Mouse (Mus musculus): ENCODE measurements at regions not wholly inside any gene's neighbourhood (a gene's known extent, or its start where the extent isn't known, plus 50 kb on each side); places are given as distances from the start of the nearest gene placed in this dataset.
"Not testable (repeated sequence)": the region's sequence is repeated elsewhere in the genome, so short reads cannot be mapped to it uniquely, and the experiment has no call there.

DNA sequence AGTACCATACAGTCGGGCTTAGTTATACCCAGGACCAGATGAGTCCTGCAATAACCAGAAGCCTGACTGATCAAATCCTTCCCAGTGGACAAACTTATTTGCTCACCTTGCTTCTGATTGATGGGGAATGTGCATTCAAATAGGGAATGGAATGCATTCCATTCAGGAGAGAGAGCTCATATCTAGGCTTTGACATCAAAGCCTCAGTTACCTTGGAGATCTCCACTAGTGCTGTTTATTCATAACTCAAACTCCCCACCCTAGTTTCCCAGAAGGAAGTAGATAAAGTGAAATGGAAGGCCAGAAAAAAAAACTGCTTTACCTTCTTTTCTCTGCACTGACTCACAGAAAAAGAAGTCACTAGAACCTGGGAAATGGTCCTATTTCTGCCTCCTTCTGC lies 608.9 kb upstream of the Ndn start:
- 30% methylated on average over 1 of the region's 1 CpGs for WGBS
- Histone ChIP-seq H3K4me1 (ENCODE audit: control insufficient read depth, insufficient read depth, low read length) (no peaks in the 10 kb centered on the region), H3K36me3 (ENCODE audit: control insufficient read depth, insufficient read depth, low read length) (no peaks in the 10 kb centered on the region), H3K27me3 (ENCODE audit: control insufficient read depth, insufficient read depth, low read length) (no peaks in the 10 kb centered on the region), H3K9ac (ENCODE audit: low read depth, low read length) (no peak overlapping the region), H3K27ac (replicated peaks; ENCODE audit: insufficient read depth, low read depth, low read length) (no peak overlapping the region), H3K4me3 (ENCODE audit: insufficient read depth, low read depth, low read length) (no peak overlapping the region), H3K79me2 (ENCODE audit: control insufficient read depth, insufficient read depth, low read length) (no peaks in the 10 kb centered on the region)
- TF ChIP-seq POLR2A (IDR thresholded peaks at IDR 0.05; ENCODE audit: extremely low read depth, insufficient read depth, low read length): no peak
- no peak for TF ChIP-seq CTCF (IDR thresholded peaks at IDR 0.05; ENCODE audit: low read depth, low read length)
- no peak for DNase-seq (ENCODE audit: extremely low read depth, low read depth, low spot score)

DNA sequence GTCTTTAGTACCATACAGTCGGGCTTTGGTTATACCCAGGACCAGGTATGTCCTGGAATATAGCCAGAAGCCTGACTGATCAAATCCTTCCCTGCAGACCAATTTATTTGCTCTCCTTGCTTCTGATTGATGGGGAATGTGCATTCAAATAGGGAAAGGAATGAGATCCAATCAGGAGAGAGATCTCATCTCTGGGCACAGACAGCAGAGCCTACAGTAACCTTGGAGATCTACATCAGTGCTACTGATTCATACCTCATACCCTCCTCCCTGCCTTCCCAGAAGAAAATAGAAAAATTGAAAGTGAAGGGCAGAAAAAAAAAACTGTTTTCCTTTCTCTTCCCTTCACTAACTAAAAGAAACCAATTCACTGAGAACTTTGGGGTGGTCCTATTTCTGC lies 607.0 kb upstream of the Ndn start:
- not testable (repeated sequence) for DNase-seq (ENCODE audit: extremely low read depth, low read depth, low spot score); H3K79me2 ChIP-seq (ENCODE audit: control insufficient read depth, insufficient read depth, low read length); H3K27ac ChIP-seq (replicated peaks; ENCODE audit: insufficient read depth, low read depth, low read length); H3K4me1 ChIP-seq (ENCODE audit: control insufficient read depth, insufficient read depth, low read length); H3K27me3 ChIP-seq (ENCODE audit: control insufficient read depth, insufficient read depth, low read length); H3K4me3 ChIP-seq (ENCODE audit: insufficient read depth, low read depth, low read length); H3K36me3 ChIP-seq (ENCODE audit: control insufficient read depth, insufficient read depth, low read length); H3K9ac ChIP-seq (ENCODE audit: low read depth, low read length)
- WGBS: no CpG with 5 or more reads among the region's 1 CpGs

DNA sequence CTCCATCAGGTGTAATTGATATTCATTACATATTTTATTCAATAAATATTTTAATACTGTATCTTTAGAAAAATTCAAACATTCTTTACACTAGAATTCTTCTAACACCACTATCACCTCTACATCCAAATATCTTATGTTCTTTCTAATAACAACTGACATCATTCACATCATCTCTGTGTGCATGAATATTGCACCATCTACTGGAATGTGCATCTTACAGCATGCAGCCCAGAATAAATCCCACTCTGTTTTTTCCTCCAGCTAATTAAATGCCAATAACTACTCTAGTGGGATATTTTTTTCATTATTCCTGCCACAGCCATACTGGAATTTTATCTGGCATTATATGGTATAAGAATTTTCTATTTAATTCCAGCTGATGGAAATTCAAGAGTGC lies 576.5 kb upstream of the Ndn start:
- H3K36me3 ChIP-seq (ENCODE audit: control insufficient read depth, insufficient read depth, low read length): no peaks in the 10 kb centered on the region
- H3K27me3 ChIP-seq (ENCODE audit: control insufficient read depth, insufficient read depth, low read length): no peaks in the 10 kb centered on the region
- no peak overlapping the region for H3K9ac ChIP-seq (ENCODE audit: low read depth, low read length)
- H3K27ac ChIP-seq (replicated peaks; ENCODE audit: insufficient read depth, low read depth, low read length): no peak overlapping the region
- DNase-seq (ENCODE audit: extremely low read depth, low read depth, low spot score): peak; percentile 17
- no peak overlapping the region for H3K4me3 ChIP-seq (ENCODE audit: insufficient read depth, low read depth, low read length)
- H3K4me1 ChIP-seq (ENCODE audit: control insufficient read depth, insufficient read depth, low read length): no peaks in the 10 kb centered on the region
- TF ChIP-seq CTCF (IDR thresholded peaks at IDR 0.05; ENCODE audit: low read depth, low read length) (no peak), POLR2A (IDR thresholded peaks at IDR 0.05; ENCODE audit: extremely low read depth, insufficient read depth, low read length) (no peak)
- H3K79me2 ChIP-seq (ENCODE audit: control insufficient read depth, insufficient read depth, low read length): no peaks in the 10 kb centered on the region

DNA sequence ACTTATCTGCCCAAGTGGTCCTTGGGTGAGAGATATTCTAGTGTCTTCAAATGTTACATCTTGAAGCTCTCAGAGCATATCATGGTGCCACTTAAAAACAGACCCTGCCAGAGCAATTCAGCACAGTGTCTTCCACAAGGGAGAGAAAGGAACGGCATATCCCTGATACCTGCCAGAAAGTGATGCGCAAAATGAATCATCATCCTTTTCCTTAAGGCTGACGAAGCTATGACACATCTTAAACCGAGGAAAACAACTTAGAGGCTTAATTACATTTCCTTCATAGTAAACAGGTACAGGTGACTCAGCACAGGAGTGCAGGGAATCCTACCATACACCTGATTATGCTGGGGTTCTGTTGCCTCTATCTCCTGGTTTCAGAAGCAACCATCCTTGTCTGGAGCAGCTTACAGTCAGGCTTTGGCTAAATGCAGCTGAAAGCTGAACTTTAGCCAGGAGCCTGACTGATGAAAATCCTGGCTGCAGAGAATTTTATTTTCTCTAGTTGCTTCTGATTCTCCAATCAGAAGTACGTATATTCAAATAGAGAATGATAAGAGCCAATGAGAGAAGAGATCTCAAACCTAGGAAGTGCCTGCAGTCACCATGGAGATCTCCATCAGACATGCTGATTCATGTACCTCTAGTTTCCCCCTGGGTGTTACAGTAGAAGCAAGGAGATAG lies 556.1 kb upstream of the Ndn start:
- no peaks in the 10 kb centered on the region for H3K79me2 ChIP-seq (ENCODE audit: control insufficient read depth, insufficient read depth, low read length)
- no peak overlapping the region for H3K9ac ChIP-seq (ENCODE audit: low read depth, low read length)
- no peak for DNase-seq (ENCODE audit: extremely low read depth, low read depth, low spot score)
- H3K4me3 ChIP-seq (ENCODE audit: insufficient read depth, low read depth, low read length): no peak overlapping the region
- no peaks in the 10 kb centered on the region for H3K36me3 ChIP-seq (ENCODE audit: control insufficient read depth, insufficient read depth, low read length)
- no peaks in the 10 kb centered on the region for H3K4me1 ChIP-seq (ENCODE audit: control insufficient read depth, insufficient read depth, low read length)
- no peak overlapping the region for H3K27ac ChIP-seq (replicated peaks; ENCODE audit: insufficient read depth, low read depth, low read length)
- no peaks in the 10 kb centered on the region for H3K27me3 ChIP-seq (ENCODE audit: control insufficient read depth, insufficient read depth, low read length)
- 74% methylated on average over 5 of the region's 5 CpGs for WGBS
- no peak for TF ChIP-seq POLR2A (IDR thresholded peaks at IDR 0.05; ENCODE audit: extremely low read depth, insufficient read depth, low read length)
- no peak for TF ChIP-seq CTCF (IDR thresholded peaks at IDR 0.05; ENCODE audit: low read depth, low read length)

DNA sequence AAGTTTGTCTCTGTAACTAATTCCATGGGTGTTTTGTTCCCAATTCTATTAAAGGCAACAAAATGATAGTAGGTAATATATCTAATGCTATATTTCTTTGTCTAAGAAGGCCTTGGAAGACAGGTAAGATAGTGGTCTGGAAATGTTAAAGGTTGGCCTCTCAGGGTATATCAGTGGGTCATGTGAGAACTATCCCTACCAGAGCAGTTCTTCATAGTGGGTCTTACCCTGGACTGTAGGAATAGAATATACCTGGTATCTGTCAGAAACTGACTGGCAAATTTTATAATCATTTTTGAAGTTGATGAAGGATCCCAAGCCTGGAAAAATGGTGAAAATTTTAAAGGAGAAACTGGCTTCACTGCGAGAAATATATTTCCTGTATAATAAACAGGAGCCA lies 509.5 kb upstream of the Ndn start:
- 57% methylated on average over 1 of the region's 1 CpGs for WGBS
- no peak overlapping the region for H3K9ac ChIP-seq (ENCODE audit: low read depth, low read length)
- H3K27ac ChIP-seq (replicated peaks; ENCODE audit: insufficient read depth, low read depth, low read length): no peak overlapping the region
- no peaks in the 10 kb centered on the region for H3K36me3 ChIP-seq (ENCODE audit: control insufficient read depth, insufficient read depth, low read length)
- H3K4me3 ChIP-seq (ENCODE audit: insufficient read depth, low read depth, low read length): no peak overlapping the region
- no peak for DNase-seq (ENCODE audit: extremely low read depth, low read depth, low spot score)
- H3K79me2 ChIP-seq (ENCODE audit: control insufficient read depth, insufficient read depth, low read length): no peaks in the 10 kb centered on the region
- no peaks in the 10 kb centered on the region for H3K27me3 ChIP-seq (ENCODE audit: control insufficient read depth, insufficient read depth, low read length)
- no peaks in the 10 kb centered on the region for H3K4me1 ChIP-seq (ENCODE audit: control insufficient read depth, insufficient read depth, low read length)
- TF ChIP-seq POLR2A (IDR thresholded peaks at IDR 0.05; ENCODE audit: extremely low read depth, insufficient read depth, low read length) (no peak), CTCF (IDR thresholded peaks at IDR 0.05; ENCODE audit: low read depth, low read length) (no peak)

DNA sequence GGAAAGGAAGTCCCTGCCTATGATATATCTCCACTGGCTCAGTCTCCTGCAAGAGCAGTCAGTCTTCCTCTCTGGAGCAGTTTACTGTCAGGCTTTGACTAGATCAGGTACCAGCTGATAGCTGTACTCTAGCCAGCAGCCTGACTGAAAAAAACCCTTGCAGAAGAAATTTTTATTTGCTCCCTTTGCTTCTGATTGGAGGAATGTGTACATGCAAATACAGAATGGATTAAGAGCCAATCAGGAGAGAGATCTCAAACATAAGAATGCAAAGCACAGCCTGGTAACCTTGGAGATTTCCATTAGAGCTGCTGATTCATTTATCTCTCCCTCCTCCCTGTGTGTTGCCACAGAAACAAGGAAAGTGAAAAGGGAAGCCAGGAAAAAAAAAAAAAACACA lies 509.1 kb upstream of the Ndn start:
- H3K4me1 ChIP-seq (ENCODE audit: control insufficient read depth, insufficient read depth, low read length): no peaks in the 10 kb centered on the region
- no peaks in the 10 kb centered on the region for H3K27me3 ChIP-seq (ENCODE audit: control insufficient read depth, insufficient read depth, low read length)
- H3K36me3 ChIP-seq (ENCODE audit: control insufficient read depth, insufficient read depth, low read length): no peaks in the 10 kb centered on the region
- H3K79me2 ChIP-seq (ENCODE audit: control insufficient read depth, insufficient read depth, low read length): no peaks in the 10 kb centered on the region
- no peak for TF ChIP-seq POLR2A (IDR thresholded peaks at IDR 0.05; ENCODE audit: extremely low read depth, insufficient read depth, low read length)
- TF ChIP-seq CTCF (IDR thresholded peaks at IDR 0.05; ENCODE audit: low read depth, low read length): no peak
- H3K4me3 ChIP-seq (ENCODE audit: insufficient read depth, low read depth, low read length): no peak overlapping the region
- no peak overlapping the region for H3K27ac ChIP-seq (replicated peaks; ENCODE audit: insufficient read depth, low read depth, low read length)
- no peak for DNase-seq (ENCODE audit: extremely low read depth, low read depth, low spot score)
- H3K9ac ChIP-seq (ENCODE audit: low read depth, low read length): no peak overlapping the region
